Mouse (Mus musculus): ENCODE measurements around the gene Mrc2. TPM values are rescaled to one million over a fixed set of nuclear protein-coding genes. Genes with fewer than 3 reads are reported as not detected.

The Mrc2 gene
- polyA plus RNA-seq, 1 experiment from 2014 or later: 8.8 TPM

GRCm38 (mm10) chr11:105363598-105364385 is 71.3 kb downstream of the Mrc2 start:
- H3K36me3 ChIP-seq (ENCODE audit: control insufficient read depth, insufficient read depth, low read length): no peaks in the 10 kb centered on the region
- H3K9me3 ChIP-seq (ENCODE audit: control insufficient read depth, low read length): no peaks in the 10 kb centered on the region
- 38% methylated on average over 12 of the region's 12 CpGs for WGBS
- peaks cover 24% of the 10 kb centered on the region for H3K4me1 ChIP-seq (replicated peaks; ENCODE audit: control insufficient read depth, insufficient read depth, low read length)
- peak overlapping the region; percentile 92 for H3K4me2 ChIP-seq (ENCODE audit: low read length)
- no peaks in the 10 kb centered on the region for H3K27me3 ChIP-seq (replicated peaks; ENCODE audit: control insufficient read depth, insufficient read depth, low read length)
- H3K27ac ChIP-seq (ENCODE audit: low read depth): peak overlapping the region; percentile 29; the same call in 1 of the 2 replicates
- peak overlapping the region; percentile 56 for H3K4me3 ChIP-seq (ENCODE audit: low read depth, low read length)
- ATAC-seq (replicated peaks; ENCODE audit: low FRiP score, low TSS enrichment, low read depth): no peak
- DNase-seq (ENCODE audit: low spot score): peak; percentile 63
- H3K9ac ChIP-seq (ENCODE audit: low read length): peak overlapping the region; percentile 60; the same call in 1 of the 2 replicates

GRCm38 (mm10) chr11:105364386-105365065 is 72.1 kb downstream of the Mrc2 start:
- ATAC-seq (replicated peaks; ENCODE audit: low FRiP score, low TSS enrichment, low read depth): no peak
- Histone ChIP-seq H3K27ac (ENCODE audit: low read depth) (peak overlapping the region; percentile 29), H3K4me2 (ENCODE audit: low read length) (peak overlapping the region; percentile 92), H3K9ac (ENCODE audit: low read length) (no peak overlapping the region), H3K9me3 (ENCODE audit: control insufficient read depth, low read length) (no peaks in the 10 kb centered on the region), H3K4me1 (replicated peaks; ENCODE audit: control insufficient read depth, insufficient read depth, low read length) (peaks cover 24% of the 10 kb centered on the region), H3K36me3 (ENCODE audit: control insufficient read depth, insufficient read depth, low read length) (no peaks in the 10 kb centered on the region), H3K4me3 (ENCODE audit: low read depth, low read length) (no peak overlapping the region), H3K27me3 (replicated peaks; ENCODE audit: control insufficient read depth, insufficient read depth, low read length) (no peaks in the 10 kb centered on the region)
- DNase-seq (ENCODE audit: low spot score): no peak
- WGBS: 19% methylated on average over 12 of the region's 12 CpGs

GRCm38 (mm10) chr11:105365611-105366010 is 73.2 kb downstream of the Mrc2 start:
- Histone ChIP-seq H3K4me3 (ENCODE audit: low read depth, low read length) (no peak overlapping the region), H3K9me3 (ENCODE audit: control insufficient read depth, low read length) (no peaks in the 10 kb centered on the region), H3K4me1 (replicated peaks; ENCODE audit: control insufficient read depth, insufficient read depth, low read length) (peaks cover 24% of the 10 kb centered on the region), H3K36me3 (ENCODE audit: control insufficient read depth, insufficient read depth, low read length) (no peaks in the 10 kb centered on the region), H3K27me3 (replicated peaks; ENCODE audit: control insufficient read depth, insufficient read depth, low read length) (no peaks in the 10 kb centered on the region), H3K27ac (ENCODE audit: low read depth) (no peak overlapping the region), H3K4me2 (ENCODE audit: low read length) (no peak overlapping the region), H3K9ac (ENCODE audit: low read length) (no peak overlapping the region)
- ATAC-seq (replicated peaks; ENCODE audit: low FRiP score, low TSS enrichment, low read depth): no peak
- 79% methylated on average over 3 of the region's 3 CpGs for WGBS
- no peak for DNase-seq (ENCODE audit: low spot score)

- Histone ChIP-seq H3K9me3 (ENCODE audit: control insufficient read depth, low read length) (no peaks in the 10 kb centered on the region), H3K9ac (ENCODE audit: low read length) (no peak overlapping the region), H3K4me1 (replicated peaks; ENCODE audit: control insufficient read depth, insufficient read depth, low read length) (peaks cover 24% of the 10 kb centered on the region), H3K27me3 (replicated peaks; ENCODE audit: control insufficient read depth, insufficient read depth, low read length) (no peaks in the 10 kb centered on the region), H3K36me3 (ENCODE audit: control insufficient read depth, insufficient read depth, low read length) (no peaks in the 10 kb centered on the region), H3K4me3 (ENCODE audit: low read depth, low read length) (no peak overlapping the region), H3K27ac (ENCODE audit: low read depth) (no peak overlapping the region), H3K4me2 (ENCODE audit: low read length) (no peak overlapping the region)
- DNase-seq (ENCODE audit: low spot score) (no peak), ATAC-seq (replicated peaks; ENCODE audit: low FRiP score, low TSS enrichment, low read depth) (no peak)
- WGBS: 53% methylated on average over 3 of the region's 4 CpGs
Measured at GRCm38 (mm10) chr11:105366051-105366450, 73.6 kb downstream of the Mrc2 start.

GRCm38 (mm10) chr11:105367163-105367562 is 74.7 kb downstream of the Mrc2 start:
- no peak for ATAC-seq (replicated peaks; ENCODE audit: low FRiP score, low TSS enrichment, low read depth)
- H3K36me3 ChIP-seq (ENCODE audit: control insufficient read depth, insufficient read depth, low read length): no peaks in the 10 kb centered on the region
- WGBS: 76% methylated on average over 3 of the region's 3 CpGs

GRCm38 (mm10) chr11:105368833-105369232 is 76.4 kb downstream of the Mrc2 start:
- DNase-seq (ENCODE audit: low spot score): no peak
- H3K4me3 ChIP-seq (ENCODE audit: low read depth, low read length): no peak overlapping the region
- no peak overlapping the region for H3K9ac ChIP-seq (ENCODE audit: low read length)
- H3K9me3 ChIP-seq (ENCODE audit: control insufficient read depth, low read length): no peaks in the 10 kb centered on the region
- ATAC-seq (replicated peaks; ENCODE audit: low FRiP score, low TSS enrichment, low read depth): no peak
- no peak overlapping the region for H3K4me2 ChIP-seq (ENCODE audit: low read length)
- WGBS: 82% methylated on average over 5 of the region's 5 CpGs
- H3K4me1 ChIP-seq (replicated peaks; ENCODE audit: control insufficient read depth, insufficient read depth, low read length): peaks cover 17% of the 10 kb centered on the region
- H3K27ac ChIP-seq (ENCODE audit: low read depth): no peak overlapping the region
- no peaks in the 10 kb centered on the region for H3K36me3 ChIP-seq (ENCODE audit: control insufficient read depth, insufficient read depth, low read length)
- H3K27me3 ChIP-seq (replicated peaks; ENCODE audit: control insufficient read depth, insufficient read depth, low read length): no peaks in the 10 kb centered on the region

More at GRCm38 (mm10) chr11:105367163-105367562, 74.7 kb downstream of the Mrc2 start:
- no peak overlapping the region for H3K27ac ChIP-seq (ENCODE audit: low read depth)
- no peak overlapping the region for H3K4me3 ChIP-seq (ENCODE audit: low read depth, low read length)
- no peak overlapping the region for H3K9ac ChIP-seq (ENCODE audit: low read length)
- H3K27me3 ChIP-seq (replicated peaks; ENCODE audit: control insufficient read depth, insufficient read depth, low read length): no peaks in the 10 kb centered on the region
- no peak overlapping the region for H3K4me2 ChIP-seq (ENCODE audit: low read length)
- peaks cover 24% of the 10 kb centered on the region for H3K4me1 ChIP-seq (replicated peaks; ENCODE audit: control insufficient read depth, insufficient read depth, low read length)
- DNase-seq (ENCODE audit: low spot score): no peak
- H3K9me3 ChIP-seq (ENCODE audit: control insufficient read depth, low read length): no peaks in the 10 kb centered on the region

GRCm38 (mm10) chr11:105369526-105370386 is 77.3 kb downstream of the Mrc2 start:
- no peak for DNase-seq (ENCODE audit: low spot score)
- 83% methylated on average over 13 of the region's 13 CpGs for WGBS

GRCm38 (mm10) chr11:105371818-105372217 is 79.4 kb downstream of the Mrc2 start:
- no peak for DNase-seq (ENCODE audit: low spot score)
- Histone ChIP-seq H3K4me2 (ENCODE audit: low read length) (no peak overlapping the region), H3K27me3 (replicated peaks; ENCODE audit: control insufficient read depth, insufficient read depth, low read length) (no peaks in the 10 kb centered on the region), H3K27ac (ENCODE audit: low read depth) (no peak overlapping the region), H3K36me3 (ENCODE audit: control insufficient read depth, insufficient read depth, low read length) (no peaks in the 10 kb centered on the region), H3K4me1 (replicated peaks; ENCODE audit: control insufficient read depth, insufficient read depth, low read length) (no peaks in the 10 kb centered on the region), H3K9me3 (ENCODE audit: control insufficient read depth, low read length) (no peaks in the 10 kb centered on the region), H3K9ac (ENCODE audit: low read length) (no peak overlapping the region), H3K4me3 (ENCODE audit: low read depth, low read length) (no peak overlapping the region)
- 78% methylated on average over 9 of the region's 9 CpGs for WGBS
- ATAC-seq (replicated peaks; ENCODE audit: low FRiP score, low TSS enrichment, low read depth): no peak

More at GRCm38 (mm10) chr11:105369526-105370386, 77.3 kb downstream of the Mrc2 start:
- no peaks in the 10 kb centered on the region for H3K36me3 ChIP-seq (ENCODE audit: control insufficient read depth, insufficient read depth, low read length)
- no peak overlapping the region for H3K9ac ChIP-seq (ENCODE audit: low read length)
- no peak overlapping the region for H3K4me3 ChIP-seq (ENCODE audit: low read depth, low read length)
- H3K9me3 ChIP-seq (ENCODE audit: control insufficient read depth, low read length): no peaks in the 10 kb centered on the region
- H3K4me1 ChIP-seq (replicated peaks; ENCODE audit: control insufficient read depth, insufficient read depth, low read length): peaks cover 8% of the 10 kb centered on the region
- H3K27ac ChIP-seq (ENCODE audit: low read depth): no peak overlapping the region
- H3K4me2 ChIP-seq (ENCODE audit: low read length): no peak overlapping the region
- no peak for ATAC-seq (replicated peaks; ENCODE audit: low FRiP score, low TSS enrichment, low read depth)
- H3K27me3 ChIP-seq (replicated peaks; ENCODE audit: control insufficient read depth, insufficient read depth, low read length): no peaks in the 10 kb centered on the region

Data from intestine, embryonic 14.5 days (tissue).